Mouse (Mus musculus): ENCODE measurements at regions not wholly inside any gene's neighbourhood (a gene's known extent, or its start where the extent isn't known, plus 50 kb on each side); places are given as distances from the start of the nearest gene placed in this dataset.
A peak's percentile ranks its signal among the peaks of the same experiment; 100 is the strongest.

DNA sequence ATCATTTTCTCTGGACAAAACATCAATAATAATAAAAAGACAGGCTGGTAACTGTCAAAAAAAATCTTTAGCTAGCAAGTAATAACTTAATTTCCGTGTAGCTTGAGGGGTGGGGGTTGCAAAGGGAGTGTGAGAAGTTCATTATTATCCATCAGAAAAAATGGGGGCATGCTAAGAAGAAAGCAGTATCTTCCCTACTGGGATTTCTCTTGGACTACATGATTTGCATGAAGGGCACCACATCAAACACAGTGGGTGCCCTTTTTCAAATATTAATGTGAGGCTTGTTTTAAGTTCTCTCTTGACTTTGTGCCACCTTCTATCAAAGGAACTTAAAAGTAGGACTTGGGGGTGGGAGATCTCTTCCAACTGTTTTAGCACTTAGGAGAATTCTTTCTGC is 783.4 kb upstream of the Manea start:
- H3K4me1 ChIP-seq (ENCODE audit: insufficient read depth), result no peaks in the 10 kb centered on the region
- no peaks in the 10 kb centered on the region for H3K36me3 ChIP-seq (ENCODE audit: insufficient read depth)
- DNase-seq (no peak), ATAC-seq (no peak)
- H3K27ac ChIP-seq (ENCODE audit: low read depth, low read length), result no peak overlapping the region
- no peak overlapping the region for H3K4me2 ChIP-seq (ENCODE audit: low read depth)
- H3K9me3 ChIP-seq (ENCODE audit: low read length), result no peaks in the 10 kb centered on the region
- no peak for TF ChIP-seq CTCF (IDR thresholded peaks at IDR 0.05; ENCODE audit: low read depth)
- 59% methylated on average over 1 of the region's 1 CpGs for WGBS
- no peak overlapping the region for H3K4me3 ChIP-seq (ENCODE audit: low read depth, low read length)
- H3K27me3 ChIP-seq (ENCODE audit: insufficient read depth, low read length), result no peaks in the 10 kb centered on the region
- H3K9ac ChIP-seq, result no peak overlapping the region

DNA sequence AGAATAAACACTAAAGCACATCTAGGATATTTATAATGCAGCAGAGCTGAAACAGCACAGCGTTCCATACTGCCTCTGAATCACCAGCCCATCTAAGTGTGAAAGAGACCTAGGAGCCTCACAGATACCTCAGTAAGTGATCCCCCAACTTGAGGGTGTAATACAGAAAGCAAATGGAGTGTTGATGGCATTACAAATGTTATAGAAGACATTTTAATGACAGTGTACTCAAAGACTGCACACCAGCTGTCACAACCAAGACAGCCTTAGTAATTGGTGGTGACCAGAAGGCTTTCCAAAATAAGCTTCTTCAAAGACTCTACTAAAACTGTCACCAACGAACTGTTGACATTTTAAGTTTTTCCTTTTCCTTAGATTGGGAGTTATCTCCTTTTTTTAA is 771.3 kb upstream of the Manea start:
- ATAC-seq, result peak; percentile 74
- Histone ChIP-seq H3K9ac (no peak overlapping the region), H3K4me3 (ENCODE audit: low read depth, low read length) (no peak overlapping the region), H3K9me3 (ENCODE audit: low read length) (no peaks in the 10 kb centered on the region), H3K36me3 (ENCODE audit: insufficient read depth) (no peaks in the 10 kb centered on the region), H3K27ac (ENCODE audit: low read depth, low read length) (no peak overlapping the region), H3K27me3 (ENCODE audit: insufficient read depth, low read length) (no peaks in the 10 kb centered on the region), H3K4me2 (ENCODE audit: low read depth) (no peak overlapping the region), H3K4me1 (ENCODE audit: insufficient read depth) (no peaks in the 10 kb centered on the region)
- peak; percentile 9 for DNase-seq
- 60% methylated on average over 2 of the region's 2 CpGs for WGBS
- TF ChIP-seq CTCF (IDR thresholded peaks at IDR 0.05; ENCODE audit: low read depth), result no peak

GRCm38 (mm10) chr4:27117075-27117827 is 770.6 kb upstream of the Manea start:
- no peak for ATAC-seq
- TF ChIP-seq CTCF (IDR thresholded peaks at IDR 0.05; ENCODE audit: low read depth), result no peak
- Histone ChIP-seq H3K4me3 (ENCODE audit: low read depth, low read length) (no peak overlapping the region), H3K4me2 (ENCODE audit: low read depth) (no peak overlapping the region), H3K4me1 (ENCODE audit: insufficient read depth) (no peaks in the 10 kb centered on the region), H3K9me3 (ENCODE audit: low read length) (no peaks in the 10 kb centered on the region), H3K27me3 (ENCODE audit: insufficient read depth, low read length) (no peaks in the 10 kb centered on the region), H3K36me3 (ENCODE audit: insufficient read depth) (no peaks in the 10 kb centered on the region), H3K27ac (ENCODE audit: low read depth, low read length) (no peak overlapping the region), H3K9ac (no peak overlapping the region)
- 56% methylated on average over 2 of the region's 2 CpGs for WGBS
- DNase-seq, result peak; percentile 3

GRCm38 (mm10) chr4:27105436-27105835 is 758.7 kb upstream of the Manea start:
- no peaks in the 10 kb centered on the region for H3K9me3 ChIP-seq (ENCODE audit: low read length)
- no peak overlapping the region for H3K9ac ChIP-seq
- no peak for DNase-seq
- no peaks in the 10 kb centered on the region for H3K36me3 ChIP-seq (ENCODE audit: insufficient read depth)
- no peak overlapping the region for H3K4me3 ChIP-seq (ENCODE audit: low read depth, low read length)
- no peak overlapping the region for H3K27ac ChIP-seq (ENCODE audit: low read depth, low read length)
- no peak for ATAC-seq
- H3K27me3 ChIP-seq (ENCODE audit: insufficient read depth, low read length), result no peaks in the 10 kb centered on the region
- TF ChIP-seq CTCF (IDR thresholded peaks at IDR 0.05; ENCODE audit: low read depth), result no peak
- no peaks in the 10 kb centered on the region for H3K4me1 ChIP-seq (ENCODE audit: insufficient read depth)
- WGBS, result 84% methylated on average over 2 of the region's 2 CpGs
- no peak overlapping the region for H3K4me2 ChIP-seq (ENCODE audit: low read depth)

- WGBS, result 86% methylated on average over 3 of the region's 3 CpGs
- no peak for ATAC-seq
- no peaks in the 10 kb centered on the region for H3K27me3 ChIP-seq (ENCODE audit: insufficient read depth, low read length)
Measured at GRCm38 (mm10) chr4:27096245-27096644, 749.6 kb upstream of the Manea start.

GRCm38 (mm10) chr4:27049971-27050370 is 703.3 kb upstream of the Manea start:
- DNase-seq, result no peak

More at GRCm38 (mm10) chr4:27096245-27096644, 749.6 kb upstream of the Manea start:
- H3K4me3 ChIP-seq (ENCODE audit: low read depth, low read length), result no peak overlapping the region
- no peak overlapping the region for H3K9ac ChIP-seq
- no peaks in the 10 kb centered on the region for H3K9me3 ChIP-seq (ENCODE audit: low read length)
- H3K4me2 ChIP-seq (ENCODE audit: low read depth), result no peak overlapping the region
- no peaks in the 10 kb centered on the region for H3K36me3 ChIP-seq (ENCODE audit: insufficient read depth)
- TF ChIP-seq CTCF (IDR thresholded peaks at IDR 0.05; ENCODE audit: low read depth), result no peak
- H3K4me1 ChIP-seq (ENCODE audit: insufficient read depth), result no peaks in the 10 kb centered on the region
- no peak for DNase-seq
- no peak overlapping the region for H3K27ac ChIP-seq (ENCODE audit: low read depth, low read length)

GRCm38 (mm10) chr4:27049226-27049625 is 702.5 kb upstream of the Manea start:
- no peak for TF ChIP-seq CTCF (IDR thresholded peaks at IDR 0.05; ENCODE audit: low read depth)

More at GRCm38 (mm10) chr4:27049971-27050370, 703.3 kb upstream of the Manea start:
- Histone ChIP-seq H3K4me3 (ENCODE audit: low read depth, low read length) (no peak overlapping the region), H3K4me2 (ENCODE audit: low read depth) (no peak overlapping the region), H3K27ac (ENCODE audit: low read depth, low read length) (no peak overlapping the region), H3K9ac (no peak overlapping the region), H3K27me3 (ENCODE audit: insufficient read depth, low read length) (no peaks in the 10 kb centered on the region), H3K4me1 (ENCODE audit: insufficient read depth) (no peaks in the 10 kb centered on the region), H3K36me3 (ENCODE audit: insufficient read depth) (no peaks in the 10 kb centered on the region), H3K9me3 (ENCODE audit: low read length) (no peaks in the 10 kb centered on the region)
- 90% methylated on average over 4 of the region's 4 CpGs for WGBS
- TF ChIP-seq CTCF (IDR thresholded peaks at IDR 0.05; ENCODE audit: low read depth), result no peak
- no peak for ATAC-seq

More at GRCm38 (mm10) chr4:27049226-27049625, 702.5 kb upstream of the Manea start:
- Histone ChIP-seq H3K9ac (no peak overlapping the region), H3K9me3 (ENCODE audit: low read length) (no peaks in the 10 kb centered on the region), H3K4me1 (ENCODE audit: insufficient read depth) (no peaks in the 10 kb centered on the region), H3K4me3 (ENCODE audit: low read depth, low read length) (no peak overlapping the region), H3K4me2 (ENCODE audit: low read depth) (no peak overlapping the region), H3K27ac (ENCODE audit: low read depth, low read length) (no peak overlapping the region), H3K36me3 (ENCODE audit: insufficient read depth) (no peaks in the 10 kb centered on the region), H3K27me3 (ENCODE audit: insufficient read depth, low read length) (no peaks in the 10 kb centered on the region)
- DNase-seq (no peak), ATAC-seq (no peak)
- 37% methylated on average over 2 of the region's 2 CpGs for WGBS

Measured in forebrain, postnatal 0 days (tissue).